In genomic region chr5:24329212-24329964, GRCm38 (mm10) we compare ENCODE assay signal across 8 mouse cellular contexts. TPM values are rescaled to one million over a fixed set of nuclear protein-coding genes. Genes with fewer than 3 reads are reported as not detected.
DNase-seq lines count a peak whose midpoint lies in the region; ATAC-seq and TF ChIP-seq lines count a peak whose summit lies in the region.

No protein-coding gene starts in this region.

- TF ChIP-seq POLR2A in thymus, adult 2 months (IDR thresholded peaks at IDR 0.05; ENCODE audit: control insufficient read depth, extremely low read depth, insufficient read depth, low read length, poor library complexity), result no peak

- H3K4me1 ChIP-seq in hindbrain, embryonic 15.5 days (replicated peaks), result peaks cover 33% of the 10 kb centered on the region
- H3K4me1 ChIP-seq in liver, embryonic 12.5 days, result peaks cover 13% of the 10 kb centered on the region
- peaks cover 26% of the 10 kb centered on the region for H3K4me1 ChIP-seq in neural tube, embryonic 11.5 days (ENCODE audit: control insufficient read depth, insufficient read depth, low read length)
- peaks cover 5% of the 10 kb centered on the region; the same call in 1 of the 2 replicates for H3K4me1 ChIP-seq in thymus, adult 2 months (replicated peaks; ENCODE audit: control insufficient read depth, insufficient read depth, low read length)

- intact Hi-C loops in gastrocnemius, postnatal 14 days (cut with DNase I; ENCODE audit: low total_unique reads), result no loop called here

- peak; percentile 90 for ATAC-seq in hindbrain, embryonic 15.5 days (ENCODE audit: low FRiP score, low read depth)
- peak; percentile 48 for ATAC-seq in liver, embryonic 12.5 days
- ATAC-seq in neural tube, embryonic 11.5 days (ENCODE audit: insufficient read depth, low FRiP score, low TSS enrichment), result peak; percentile 92

- peak overlapping the region; percentile 55 for H3K4me2 ChIP-seq in hindbrain, embryonic 15.5 days
- peak overlapping the region; percentile 57 for H3K4me2 ChIP-seq in liver, embryonic 12.5 days
- H3K4me2 ChIP-seq in neural tube, embryonic 11.5 days (ENCODE audit: low read depth), result peak overlapping the region; percentile 71

- peak overlapping the region; percentile 24; the same call in 1 of the 2 replicates for H3K9ac ChIP-seq in hindbrain, embryonic 15.5 days
- peak overlapping the region; percentile 31; the same call in 1 of the 2 replicates for H3K9ac ChIP-seq in liver, embryonic 12.5 days
- H3K9ac ChIP-seq in neural tube, embryonic 11.5 days (ENCODE audit: low read length), result peak overlapping the region; percentile 66

- WGBS in hindbrain, embryonic 15.5 days, result 6% methylated on average over 27 of the region's 27 CpGs
- WGBS in liver, embryonic 12.5 days (ENCODE audit: insufficient replicate concordance), result 8% methylated on average over 23 of the region's 27 CpGs
- 2% methylated on average over 19 of the region's 27 CpGs for WGBS in neural tube, embryonic 11.5 days
- WGBS in thymus, adult 2 months, result 20% methylated on average over 26 of the region's 27 CpGs

- no peak for TF ChIP-seq CTCF in thymus, adult 2 months (IDR thresholded peaks at IDR 0.05; ENCODE audit: borderline replicate concordance, control insufficient read depth, extremely low read depth, insufficient read depth, low read length, poor library complexity)

- H3K27ac ChIP-seq in hindbrain, embryonic 15.5 days (replicated peaks), result peak overlapping the region; percentile 73
- 0 out of 2 replicates have a peak overlapping the region, but pooled peaks have one; percentile 10 for H3K27ac ChIP-seq in liver, embryonic 12.5 days
- peak overlapping the region; percentile 87 for H3K27ac ChIP-seq in neural tube, embryonic 11.5 days (ENCODE audit: low read depth, low read length)
- no peak overlapping the region for H3K27ac ChIP-seq in thymus, adult 2 months (ENCODE audit: control insufficient read depth, insufficient read depth, low read length)

- no peaks in the 10 kb centered on the region for H3K9me3 ChIP-seq in hindbrain, embryonic 15.5 days
- no peaks in the 10 kb centered on the region for H3K9me3 ChIP-seq in liver, embryonic 12.5 days (replicated peaks)
- no peaks in the 10 kb centered on the region for H3K9me3 ChIP-seq in neural tube, embryonic 11.5 days (ENCODE audit: control insufficient read depth, low read length)

- DNase-seq in adrenal gland, adult 18-20 months (ENCODE audit: low spot score in 2 of 2), result peak; percentile 59 to 62
- DNase-seq in cerebellum, postnatal 25 days, result peak; percentile 60 to 74
- DNase-seq in gastrocnemius, postnatal 14 days, result peak; percentile 87
- peak; percentile 85 for DNase-seq in neural tube, embryonic 11.5 days (ENCODE audit: low spot score)
- DNase-seq in frontal cortex, postnatal 36 days (ENCODE audit: low spot score in 2 of 2), result no peak
- no peak for DNase-seq in thymus, adult 2 months

- H3K4me3 ChIP-seq in hindbrain, embryonic 15.5 days, result peak overlapping the region; percentile 15; the same call in 1 of the 2 replicates
- peak overlapping the region; percentile 17 for H3K4me3 ChIP-seq in liver, embryonic 12.5 days
- H3K4me3 ChIP-seq in neural tube, embryonic 11.5 days (ENCODE audit: low read depth, low read length), result peak overlapping the region; percentile 30
- no peak overlapping the region for H3K4me3 ChIP-seq in thymus, adult 2 months (ENCODE audit: control insufficient read depth, insufficient read depth, low read length)

- peaks cover 28% of the 10 kb centered on the region for H3K36me3 ChIP-seq in hindbrain, embryonic 15.5 days
- H3K36me3 ChIP-seq in liver, embryonic 12.5 days, result no peaks in the 10 kb centered on the region
- peaks cover 7% of the 10 kb centered on the region; the same call in 1 of the 2 replicates for H3K36me3 ChIP-seq in neural tube, embryonic 11.5 days (ENCODE audit: control insufficient read depth, insufficient read depth, low read length)
- H3K36me3 ChIP-seq in thymus, adult 2 months (ENCODE audit: control insufficient read depth, insufficient read depth, low read length), result peaks cover 22% of the 10 kb centered on the region

- no peaks in the 10 kb centered on the region for H3K27me3 ChIP-seq in hindbrain, embryonic 15.5 days
- peaks cover 81% of the 10 kb centered on the region for H3K27me3 ChIP-seq in liver, embryonic 12.5 days (replicated peaks)
- H3K27me3 ChIP-seq in neural tube, embryonic 11.5 days (ENCODE audit: control insufficient read depth, insufficient read depth, low read length), result no peaks in the 10 kb centered on the region
- H3K27me3 ChIP-seq in thymus, adult 2 months (ENCODE audit: control insufficient read depth, insufficient read depth, low read length), result no peaks in the 10 kb centered on the region

RNA-seq across cellular contexts. Expression of gene Kcnh2, which starts 22.0 kb away (rescaled TPM):
- total RNA-seq in adrenal gland, adult 18-20 months (2021), result 10 to 100 TPM; 13.1 to 15.5 TPM
- 1 to 10 TPM; 1.8 to 4.2 TPM for total RNA-seq in gastrocnemius, postnatal 14 days (2021)
- polyA plus RNA-seq in hindbrain, embryonic 15.5 days (2015; fragmentation: Nextera tagmentation; extraction: Ambion mirVana), result 13.0 and 17.9 TPM in 2 replicates
- 0.89 and 1.6 TPM in 2 replicates for polyA plus RNA-seq in liver, embryonic 12.5 days (2016; fragmentation: Nextera tagmentation; extraction: Ambion mirVana)
- 16.5 and 18.6 TPM in 2 replicates for polyA plus RNA-seq in neural tube, embryonic 11.5 days (2014; fragmentation: Nextera tagmentation; extraction: Ambion mirVana)
- polyA plus RNA-seq in thymus, adult 2 months (2012; rRNA removed), result 187 and 196 TPM in 2 replicates

RNA-seq across cellular contexts. Expression of gene Nos3, which starts 35.2 kb away (rescaled TPM):
- 10 to 100 TPM in 1 of 2 experiments, 1 to 10 TPM in 1; 9.1 to 16.3 TPM for total RNA-seq in adrenal gland, adult 18-20 months (2021)
- 10 to 100 TPM in 1 of 2 experiments, 1 to 10 TPM in 1; 8.6 to 10.6 TPM for total RNA-seq in gastrocnemius, postnatal 14 days (2021)
- 9.6 and 10.7 TPM in 2 replicates for polyA plus RNA-seq in hindbrain, embryonic 15.5 days (2015; fragmentation: Nextera tagmentation; extraction: Ambion mirVana)
- polyA plus RNA-seq in liver, embryonic 12.5 days (2016; fragmentation: Nextera tagmentation; extraction: Ambion mirVana), result 4.4 and 4.9 TPM in 2 replicates
- polyA plus RNA-seq in neural tube, embryonic 11.5 days (2014; fragmentation: Nextera tagmentation; extraction: Ambion mirVana), result 6.1 and 6.7 TPM in 2 replicates
- polyA plus RNA-seq in thymus, adult 2 months (2012; rRNA removed), result 3.7 and 5.7 TPM in 2 replicates

Comparison
In these comparisons a context has a peak if more than half of its experiments do, and no peak if none do; other contexts are left out.
1. DNase-seq: peak in adrenal gland, adult 18-20 months (2 of 2), cerebellum, postnatal 25 days (2 of 2), gastrocnemius, postnatal 14 days (single experiment) and neural tube, embryonic 11.5 days (single experiment); none in frontal cortex, postnatal 36 days (0 of 2) and thymus, adult 2 months (single experiment).
2. Peak in every context shown above with its lines, with median percentiles within 50 percentile points of each other: ATAC-seq, H3K4me2 ChIP-seq and H3K9ac ChIP-seq.